Mouse (Mus musculus) myocyte (in vitro differentiated cells): ENCODE measurements around the gene B4galt2.
A peak's percentile ranks its signal among the peaks of the same experiment; 100 is the strongest.

Experiments
- CEBPB ChIP-seq: IDR thresholded peaks from 2 replicates; pipeline ENCODE4 v1.6.1; 2011; ENCODE audit warnings: mild to moderate bottlenecking, moderate library complexity; ENCODE audit not compliant: poor library complexity, insufficient read depth, severe bottlenecking
- E2F4 ChIP-seq: IDR thresholded peaks from one replicate; pipeline ENCODE4 v1.6.1; 2011; ENCODE audit warnings: mild to moderate bottlenecking, control low read depth, moderate library complexity; ENCODE audit not compliant: insufficient read depth
- MAX ChIP-seq: IDR thresholded peaks from one replicate; pipeline ENCODE4 v1.6.1; 2011; ENCODE audit warnings: low read depth, mild to moderate bottlenecking, control low read depth
- MYOD1 ChIP-seq, 3 experiments: IDR thresholded peaks; one replicate each; pipeline ENCODE4 v1.6.1; 2011; ENCODE audit warnings: control low read depth in 2 of 3, low read depth in 2 of 3, mild to moderate bottlenecking in 2 of 3, moderate library complexity in 1 of 3; ENCODE audit not compliant: insufficient read length in 2 of 3, control insufficient read depth in 1 of 3
- MYOG ChIP-seq, 3 experiments: IDR thresholded peaks; one replicate each; pipeline ENCODE4 v1.6.1; 2011; ENCODE audit warnings: control low read depth in 2 of 3, low read depth in 2 of 3, mild to moderate bottlenecking in 2 of 3; ENCODE audit not compliant: insufficient read length in 2 of 3, control insufficient read depth in 1 of 3, insufficient read depth in 1 of 3
- POLR2A ChIP-seq: IDR thresholded peaks from one replicate; pipeline ENCODE4 v1.6.1; 2011; ENCODE audit warnings: low read depth, mild to moderate bottlenecking, control low read depth, moderate library complexity; ENCODE audit not compliant: insufficient read length
- POLR2AphosphoS2 ChIP-seq: IDR thresholded peaks from one replicate; pipeline ENCODE4 v1.6.1; 2011; ENCODE audit warnings: low read depth, control low read depth; ENCODE audit not compliant: insufficient read length
- REST ChIP-seq: IDR thresholded peaks from one replicate; pipeline ENCODE4 v1.6.1; 2011; ENCODE audit warnings: mild to moderate bottlenecking, control low read depth, moderate library complexity; ENCODE audit not compliant: insufficient read depth, insufficient read length
- SRF ChIP-seq: IDR thresholded peaks from one replicate; pipeline ENCODE4 v1.6.1; 2011; ENCODE audit warnings: low read depth; ENCODE audit not compliant: control insufficient read depth, insufficient read length
- TCF12 ChIP-seq: IDR thresholded peaks from one replicate; pipeline ENCODE4 v1.6.1; 2011; ENCODE audit warnings: mild to moderate bottlenecking, control low read depth; ENCODE audit not compliant: poor library complexity, insufficient read depth, severe bottlenecking
- TCF3 ChIP-seq: IDR thresholded peaks from one replicate; pipeline ENCODE4 v1.6.1; 2011; ENCODE audit warnings: low read depth, control low read depth; ENCODE audit not compliant: insufficient read length
- USF1 ChIP-seq: IDR thresholded peaks from one replicate; pipeline ENCODE4 v1.6.1; 2011; ENCODE audit warnings: low read depth, mild to moderate bottlenecking, control low read depth, moderate library complexity

DNA sequence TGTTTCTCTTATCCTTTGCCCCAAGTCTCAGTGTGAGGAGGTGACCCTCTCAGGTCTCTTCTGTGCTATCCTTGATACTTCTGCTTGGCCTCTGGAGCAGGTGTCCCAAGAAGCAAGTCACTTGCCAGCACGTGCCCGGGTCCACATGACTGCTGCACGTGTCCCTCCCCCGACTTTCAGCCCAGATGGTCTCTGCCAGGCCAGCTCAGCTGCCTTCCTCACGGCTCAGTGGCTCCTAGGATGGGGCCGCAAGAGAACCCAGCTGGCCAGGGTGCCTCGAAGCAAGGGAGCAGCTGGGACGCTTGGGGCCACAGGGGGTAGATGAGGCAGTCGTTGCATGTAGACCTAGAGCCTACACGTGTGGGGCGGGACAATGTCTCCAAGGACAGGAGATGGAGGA is 38.0 kb downstream of the B4galt2 start:
- TF ChIP-seq USF1 = no peak
- TF ChIP-seq POLR2AphosphoS2 = no peak
- no peak for TF ChIP-seq CEBPB
- TF ChIP-seq POLR2A = no peak
- no peak for TF ChIP-seq MAX
- TF ChIP-seq MYOD1 (IDR thresholded peaks at IDR 0.05; ENCODE audit: control insufficient read depth in 1 of 3, insufficient read length in 2 of 3, low read depth in 2 of 3) = peak in 1 of 3 experiments; percentile 3
- TF ChIP-seq TCF3 = no peak
- TF ChIP-seq MYOG (IDR thresholded peaks at IDR 0.05; ENCODE audit: control insufficient read depth in 1 of 3, insufficient read depth in 1 of 3, insufficient read length in 2 of 3, low read depth in 2 of 3) = peak in 1 of 3 experiments; percentile 54
- no peak for TF ChIP-seq SRF
- no peak for TF ChIP-seq E2F4
- TF ChIP-seq TCF12 = no peak
- TF ChIP-seq REST = no peak
